Mouse (Mus musculus): Measurements from ENCODE around the gene Atp2a3. TPM values are rescaled to one million over a fixed set of nuclear protein-coding genes. Genes with fewer than 3 reads are reported as not detected.
A peak's percentile ranks its signal among the peaks of the same experiment; 100 is the strongest.

Atp2a3 gene
- polyA plus RNA-seq, 1 experiment = 3.7 TPM

DNA sequence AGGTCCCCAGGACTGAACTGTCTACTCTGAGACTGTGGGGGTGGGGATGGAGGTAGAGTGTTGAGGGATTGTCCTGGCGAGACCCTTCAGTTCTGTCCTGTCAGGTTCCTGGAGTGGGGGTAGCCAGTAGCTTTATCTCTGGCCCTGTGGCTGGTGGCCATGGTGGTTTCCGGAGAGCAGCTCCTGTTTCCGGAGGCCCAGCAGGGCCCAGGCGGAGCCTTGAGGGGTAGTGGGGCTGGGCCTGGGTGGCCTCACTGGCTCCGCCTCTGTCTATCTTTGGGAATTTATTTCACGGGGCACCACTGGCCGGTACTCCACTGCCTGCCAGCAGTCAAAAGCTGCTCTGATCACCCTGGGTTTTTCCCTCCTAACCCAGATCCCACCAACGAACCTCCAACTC lies 37.8 kb downstream of the Atp2a3 start, which contains the start of gene P2rx1:
TSS of gene P2rx1 (plus strand) at position 333 of the 400 bp plus-strand sequence.
- Histone ChIP-seq H3K27me3 (ENCODE audit: control insufficient read depth, insufficient read depth, low read length, poor library complexity, severe bottlenecking) (no peaks in the 10 kb centered on the region), H3K4me3 (ENCODE audit: low read depth, low read length) (no peak within 1 kb of the TSS), H3K9ac (ENCODE audit: low read depth, poor library complexity, severe bottlenecking) (no peak within 1 kb of the TSS), H3K36me3 (ENCODE audit: control insufficient read depth, insufficient read depth, low read length, poor library complexity, severe bottlenecking) (no peaks in the 10 kb centered on the region), H3K9me3 (replicated peaks; ENCODE audit: control insufficient read depth, insufficient read depth, low read length, poor library complexity, severe bottlenecking) (no peaks in the 10 kb centered on the region), H3K4me1 (ENCODE audit: control insufficient read depth, insufficient read depth, low read length) (no peaks in the 10 kb centered on the region), H3K27ac (ENCODE audit: insufficient read depth, low read length) (no peak within 1 kb of the TSS)
- TF ChIP-seq POLR2A (IDR thresholded peaks at IDR 0.05; ENCODE audit: insufficient read depth, low read length) = no peak
- no peak for TF ChIP-seq EP300 (IDR thresholded peaks at IDR 0.05; ENCODE audit: insufficient read depth, low read depth, low read length)
- no peak for TF ChIP-seq CTCF (IDR thresholded peaks at IDR 0.05; ENCODE audit: low read depth, low read length)

DNA sequence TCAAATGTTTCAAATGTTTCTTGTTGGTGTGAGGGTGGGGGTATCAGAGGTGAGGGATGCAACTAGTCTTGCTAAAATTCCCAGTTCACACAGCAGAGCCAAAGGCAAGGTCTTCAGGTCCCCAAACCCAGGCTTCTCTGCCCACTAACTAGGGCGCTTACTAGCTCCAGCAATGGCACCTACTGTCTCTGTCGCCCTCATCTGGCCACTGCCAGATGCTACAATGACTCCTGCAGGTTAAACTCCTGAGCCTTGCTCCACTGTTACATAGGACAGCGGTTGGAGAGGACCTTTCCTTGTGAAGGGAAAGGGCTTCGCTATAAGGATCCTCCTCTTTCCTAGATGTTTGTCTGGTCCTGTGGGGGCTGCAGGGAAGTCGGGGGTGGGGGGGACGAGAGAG lies 40.1 kb downstream of the Atp2a3 start:
- Histone ChIP-seq H3K4me1 (ENCODE audit: control insufficient read depth, insufficient read depth, low read length) (no peaks in the 10 kb centered on the region), H3K36me3 (ENCODE audit: control insufficient read depth, insufficient read depth, low read length, poor library complexity, severe bottlenecking) (no peaks in the 10 kb centered on the region), H3K9ac (ENCODE audit: low read depth, poor library complexity, severe bottlenecking) (no peak overlapping the region), H3K4me3 (ENCODE audit: low read depth, low read length) (no peak overlapping the region), H3K27me3 (ENCODE audit: control insufficient read depth, insufficient read depth, low read length, poor library complexity, severe bottlenecking) (no peaks in the 10 kb centered on the region), H3K9me3 (replicated peaks; ENCODE audit: control insufficient read depth, insufficient read depth, low read length, poor library complexity, severe bottlenecking) (no peaks in the 10 kb centered on the region), H3K27ac (ENCODE audit: insufficient read depth, low read length) (no peak overlapping the region)
- TF ChIP-seq CTCF (IDR thresholded peaks at IDR 0.05; ENCODE audit: low read depth, low read length) (peak; percentile 97), EP300 (IDR thresholded peaks at IDR 0.05; ENCODE audit: insufficient read depth, low read depth, low read length) (no peak), POLR2A (IDR thresholded peaks at IDR 0.05; ENCODE audit: insufficient read depth, low read length) (no peak)

DNA sequence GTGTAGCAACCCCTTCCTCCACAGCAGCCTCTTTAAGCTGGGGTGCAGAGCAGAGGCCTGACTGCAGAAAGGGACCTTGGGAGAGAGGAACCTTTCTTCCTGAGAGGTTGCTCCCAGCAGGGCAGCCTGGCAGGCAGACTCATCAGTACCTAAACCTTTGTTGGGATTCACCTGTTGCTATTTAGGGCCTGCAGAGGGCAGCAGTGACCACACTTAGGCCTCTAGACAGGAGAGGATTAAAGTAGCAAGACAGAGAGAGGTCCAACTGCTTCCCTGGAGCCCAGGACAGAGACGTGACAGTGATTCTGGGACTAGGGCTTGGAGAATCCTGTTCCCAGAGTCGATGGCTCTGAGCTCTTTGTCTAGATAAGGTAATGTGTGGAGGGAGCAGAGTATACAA lies 45.4 kb downstream of the Atp2a3 start:
- H3K4me1 ChIP-seq (ENCODE audit: control insufficient read depth, insufficient read depth, low read length) = no peaks in the 10 kb centered on the region
- H3K9me3 ChIP-seq (replicated peaks; ENCODE audit: control insufficient read depth, insufficient read depth, low read length, poor library complexity, severe bottlenecking) = no peaks in the 10 kb centered on the region
- H3K27me3 ChIP-seq (ENCODE audit: control insufficient read depth, insufficient read depth, low read length, poor library complexity, severe bottlenecking) = no peaks in the 10 kb centered on the region
- no peak overlapping the region for H3K9ac ChIP-seq (ENCODE audit: low read depth, poor library complexity, severe bottlenecking)
- no peak overlapping the region for H3K4me3 ChIP-seq (ENCODE audit: low read depth, low read length)
- H3K27ac ChIP-seq (ENCODE audit: insufficient read depth, low read length) = no peak overlapping the region
- TF ChIP-seq EP300 (IDR thresholded peaks at IDR 0.05; ENCODE audit: insufficient read depth, low read depth, low read length) (no peak), POLR2A (IDR thresholded peaks at IDR 0.05; ENCODE audit: insufficient read depth, low read length) (no peak), CTCF (IDR thresholded peaks at IDR 0.05; ENCODE audit: low read depth, low read length) (peak; percentile 71)
- no peaks in the 10 kb centered on the region for H3K36me3 ChIP-seq (ENCODE audit: control insufficient read depth, insufficient read depth, low read length, poor library complexity, severe bottlenecking)

DNA sequence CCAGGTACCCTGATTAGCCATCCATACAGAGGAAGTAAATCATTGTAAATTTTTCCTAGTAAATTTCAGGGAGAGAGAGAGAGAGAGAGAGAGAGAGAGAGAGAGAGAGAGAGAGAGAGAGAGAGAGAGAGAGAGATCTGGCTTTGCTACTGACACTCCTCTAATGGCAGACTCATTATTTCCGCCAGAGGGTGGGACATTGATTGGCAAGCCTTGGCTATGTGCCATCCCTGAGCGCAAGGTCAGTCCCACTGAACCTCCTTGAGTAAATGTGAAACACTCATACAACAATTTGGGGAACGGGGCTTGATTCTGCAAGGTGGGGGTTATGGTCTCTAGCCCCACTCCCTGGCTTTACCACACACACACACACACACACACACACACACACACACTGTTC lies 46.1 kb downstream of the Atp2a3 start:
- H3K9me3 ChIP-seq (replicated peaks; ENCODE audit: control insufficient read depth, insufficient read depth, low read length, poor library complexity, severe bottlenecking) = no peaks in the 10 kb centered on the region
- no peak for TF ChIP-seq POLR2A (IDR thresholded peaks at IDR 0.05; ENCODE audit: insufficient read depth, low read length)
- TF ChIP-seq EP300 (IDR thresholded peaks at IDR 0.05; ENCODE audit: insufficient read depth, low read depth, low read length) = no peak
- no peak for TF ChIP-seq CTCF (IDR thresholded peaks at IDR 0.05; ENCODE audit: low read depth, low read length)
- no peaks in the 10 kb centered on the region for H3K4me1 ChIP-seq (ENCODE audit: control insufficient read depth, insufficient read depth, low read length)
- no peak overlapping the region for H3K4me3 ChIP-seq (ENCODE audit: low read depth, low read length)
- no peak overlapping the region for H3K27ac ChIP-seq (ENCODE audit: insufficient read depth, low read length)
- H3K27me3 ChIP-seq (ENCODE audit: control insufficient read depth, insufficient read depth, low read length, poor library complexity, severe bottlenecking) = no peaks in the 10 kb centered on the region
- no peak overlapping the region for H3K9ac ChIP-seq (ENCODE audit: low read depth, poor library complexity, severe bottlenecking)
- H3K36me3 ChIP-seq (ENCODE audit: control insufficient read depth, insufficient read depth, low read length, poor library complexity, severe bottlenecking) = no peaks in the 10 kb centered on the region

- H3K36me3 ChIP-seq (ENCODE audit: control insufficient read depth, insufficient read depth, low read length, poor library complexity, severe bottlenecking) = no peaks in the 10 kb centered on the region
- no peak overlapping the region for H3K27ac ChIP-seq (ENCODE audit: insufficient read depth, low read length)
- H3K4me3 ChIP-seq (ENCODE audit: low read depth, low read length) = no peak overlapping the region
- no peak overlapping the region for H3K9ac ChIP-seq (ENCODE audit: low read depth, poor library complexity, severe bottlenecking)
- H3K4me1 ChIP-seq (ENCODE audit: control insufficient read depth, insufficient read depth, low read length) = no peaks in the 10 kb centered on the region
- TF ChIP-seq POLR2A (IDR thresholded peaks at IDR 0.05; ENCODE audit: insufficient read depth, low read length) (no peak), CTCF (IDR thresholded peaks at IDR 0.05; ENCODE audit: low read depth, low read length) (peak; percentile 89), EP300 (IDR thresholded peaks at IDR 0.05; ENCODE audit: insufficient read depth, low read depth, low read length) (no peak)
- no peaks in the 10 kb centered on the region for H3K27me3 ChIP-seq (ENCODE audit: control insufficient read depth, insufficient read depth, low read length, poor library complexity, severe bottlenecking)
- no peaks in the 10 kb centered on the region for H3K9me3 ChIP-seq (replicated peaks; ENCODE audit: control insufficient read depth, insufficient read depth, low read length, poor library complexity, severe bottlenecking)
These were observed 46.9 kb downstream of the Atp2a3 start for GRCm38 (mm10) chr11:73007698-73008481.

GRCm38 (mm10) chr11:73008826-73009225 lies 47.9 kb downstream of the Atp2a3 start:
- no peak overlapping the region for H3K4me3 ChIP-seq (ENCODE audit: low read depth, low read length)
- H3K27ac ChIP-seq (ENCODE audit: insufficient read depth, low read length) = no peak overlapping the region
- H3K9me3 ChIP-seq (replicated peaks; ENCODE audit: control insufficient read depth, insufficient read depth, low read length, poor library complexity, severe bottlenecking) = no peaks in the 10 kb centered on the region
- H3K4me1 ChIP-seq (ENCODE audit: control insufficient read depth, insufficient read depth, low read length) = no peaks in the 10 kb centered on the region
- no peak overlapping the region for H3K9ac ChIP-seq (ENCODE audit: low read depth, poor library complexity, severe bottlenecking)
- no peaks in the 10 kb centered on the region for H3K27me3 ChIP-seq (ENCODE audit: control insufficient read depth, insufficient read depth, low read length, poor library complexity, severe bottlenecking)
- TF ChIP-seq EP300 (IDR thresholded peaks at IDR 0.05; ENCODE audit: insufficient read depth, low read depth, low read length) = no peak
- TF ChIP-seq CTCF (IDR thresholded peaks at IDR 0.05; ENCODE audit: low read depth, low read length) = no peak
- TF ChIP-seq POLR2A (IDR thresholded peaks at IDR 0.05; ENCODE audit: insufficient read depth, low read length) = no peak
- no peaks in the 10 kb centered on the region for H3K36me3 ChIP-seq (ENCODE audit: control insufficient read depth, insufficient read depth, low read length, poor library complexity, severe bottlenecking)
